Mouse (Mus musculus) MEL (cell line): ENCODE measurements at regions not wholly inside any gene's neighbourhood (a gene's known extent, or its start where the extent isn't known, plus 50 kb on each side); places are given as distances from the start of the nearest gene placed in this dataset.

Experiments used
- DNase-seq: peaks from one replicate; pipeline ENCODE4 v3.0.0; 2011; ENCODE audit warnings: low read depth, low spot score
- H3K27ac ChIP-seq: 2 replicates; pipeline ENCODE4 v1.5.1; 2012; ENCODE audit warnings: low read depth, mild to moderate bottlenecking, control low read depth, low read length, moderate library complexity; ENCODE audit not compliant: control insufficient read depth
- H3K27me3 ChIP-seq, 2 experiments: fragments of 150-350 bp in 1 of 2; sonication (generic) in 1 of 2; 2 replicates each; pipeline ENCODE4 v1.6.1; 2012; ENCODE audit warnings: low read length in 2 of 2, mild to moderate bottlenecking in 2 of 2, improper control_type of control experiment in 1 of 2, moderate library complexity in 1 of 2; ENCODE audit not compliant: insufficient read depth in 2 of 2, control insufficient read depth in 1 of 2
- H3K36me3 ChIP-seq, 2 experiments: 2 replicates each; pipeline ENCODE4 v1.6.1; 2012 to 2014; ENCODE audit warnings: low read length in 2 of 2, improper control_type of control experiment in 1 of 2, inconsistent platforms in 1 of 2, mild to moderate bottlenecking in 1 of 2; ENCODE audit not compliant: insufficient read depth in 2 of 2, control insufficient read depth in 1 of 2
- H3K4me1 ChIP-seq, 2 experiments: fragments of 150-350 bp in 1 of 2; sonication (generic) in 1 of 2; 2 replicates each; pipeline ENCODE4 v1.6.1; 2012; ENCODE audit warnings: low read length in 2 of 2, improper control_type of control experiment in 1 of 2, mild to moderate bottlenecking in 1 of 2; ENCODE audit not compliant: insufficient read depth in 2 of 2, control insufficient read depth in 1 of 2
- H3K4me3 ChIP-seq, 2 experiments: fragments of 150-350 bp in 1 of 2; sonication (generic) in 1 of 2; 2 replicates each; pipeline ENCODE4 v1.5.1; 2012; ENCODE audit warnings: low read depth in 2 of 2, low read length in 2 of 2, mild to moderate bottlenecking in 2 of 2, moderate library complexity in 2 of 2, control low read depth in 1 of 2, improper control_type of control experiment in 1 of 2; ENCODE audit not compliant: control insufficient read depth in 1 of 2, insufficient read depth in 1 of 2
- H3K79me2 ChIP-seq: 2 replicates; pipeline ENCODE4 v1.6.1; 2012; ENCODE audit warnings: mild to moderate bottlenecking, low read length, moderate library complexity; ENCODE audit not compliant: control insufficient read depth, poor library complexity, insufficient read depth
- H3K9ac ChIP-seq: 2 replicates; pipeline ENCODE4 v1.6.1; 2012; ENCODE audit warnings: low read depth, mild to moderate bottlenecking, control low read depth, low read length, moderate library complexity; ENCODE audit not compliant: control insufficient read depth, poor library complexity, severe bottlenecking
- H3K9me3 ChIP-seq: fragments of 150-350 bp; sonication (generic); replicated peaks from 2 replicates; pipeline ENCODE4 v1.6.1; 2012; ENCODE audit warnings: mild to moderate bottlenecking, low read length, improper control_type of control experiment, moderate library complexity; ENCODE audit not compliant: insufficient read depth
- BHLHE40 ChIP-seq: IDR thresholded peaks from 2 replicates; pipeline ENCODE4 v1.6.1; 2012; ENCODE audit warnings: low read depth, mild to moderate bottlenecking, inconsistent platforms, low read length, improper control_type of control experiment, borderline replicate concordance
- CHD2 ChIP-seq: IDR thresholded peaks from 2 replicates; pipeline ENCODE4 v1.6.1; 2011; ENCODE audit warnings: low read length, improper control_type of control experiment
- CTCF ChIP-seq, 3 experiments: IDR thresholded peaks in 2 of 3; conservative IDR thresholded peaks in 1 of 3; 2 replicates each; pipeline ENCODE4 v1.5.1; 2011 to 2012; ENCODE audit warnings: low read length in 3 of 3, low read depth in 2 of 3, mild to moderate bottlenecking in 2 of 3, improper control_type of control experiment in 1 of 3, inconsistent platforms in 1 of 3, mixed read lengths in 1 of 3, moderate library complexity in 1 of 3; ENCODE audit not compliant: control insufficient read depth in 1 of 3, insufficient read depth in 1 of 3, poor library complexity in 1 of 3, severe bottlenecking in 1 of 3
- E2F4 ChIP-seq: IDR thresholded peaks from 2 replicates; pipeline ENCODE4 v1.6.1; 2011; ENCODE audit warnings: low read depth, low read length, improper control_type of control experiment, borderline replicate concordance
- EP300 ChIP-seq, 2 experiments: IDR thresholded peaks; 2 replicates each; pipeline ENCODE4 v1.6.1; 2011; ENCODE audit warnings: improper control_type of control experiment in 2 of 2, low read length in 2 of 2, low read depth in 1 of 2, mild to moderate bottlenecking in 1 of 2
- ETS1 ChIP-seq: IDR thresholded peaks from 2 replicates; pipeline ENCODE4 v1.6.1; 2012; ENCODE audit warnings: low read depth, mild to moderate bottlenecking, inconsistent platforms, low read length, improper control_type of control experiment, moderate library complexity
- GATA1 ChIP-seq: IDR thresholded peaks from 2 replicates; pipeline ENCODE4 v1.6.1; 2011; ENCODE audit warnings: low read depth, low read length, improper control_type of control experiment
- HCFC1 ChIP-seq: IDR thresholded peaks from 2 replicates; pipeline ENCODE4 v1.6.1; 2012; ENCODE audit warnings: low read depth, mild to moderate bottlenecking, inconsistent platforms, low read length, improper control_type of control experiment, moderate library complexity
- JUND ChIP-seq: IDR thresholded peaks from 2 replicates; pipeline ENCODE4 v1.6.1; 2011; ENCODE audit warnings: low read depth, mild to moderate bottlenecking, improper control_type of control experiment, low read length
- KAT2A ChIP-seq: conservative IDR thresholded peaks from 2 replicates; pipeline ENCODE4 v1.6.1; 2012; ENCODE audit warnings: low read depth, low read length, improper control_type of control experiment, inconsistent platforms
- MAFK ChIP-seq: IDR thresholded peaks from 2 replicates; pipeline ENCODE4 v1.6.1; 2011; ENCODE audit warnings: low read depth, mild to moderate bottlenecking, low read length, improper control_type of control experiment, borderline replicate concordance
- MAX ChIP-seq: IDR thresholded peaks from 2 replicates; pipeline ENCODE4 v1.6.1; 2011; ENCODE audit warnings: low read length, improper control_type of control experiment
- MXI1 ChIP-seq: IDR thresholded peaks from 2 replicates; pipeline ENCODE4 v1.6.1; 2011; ENCODE audit warnings: mild to moderate bottlenecking, low read depth, low read length, improper control_type of control experiment
- MYB ChIP-seq: IDR thresholded peaks from 2 replicates; pipeline ENCODE4 v1.6.1; 2011; ENCODE audit warnings: mild to moderate bottlenecking, low read depth, low read length, improper control_type of control experiment
- NELFE ChIP-seq: IDR thresholded peaks from 2 replicates; pipeline ENCODE4 v1.6.1; 2011; ENCODE audit warnings: low read depth, low read length, improper control_type of control experiment
- NRF1 ChIP-seq: IDR thresholded peaks from 2 replicates; pipeline ENCODE4 v1.6.1; 2014; ENCODE audit warnings: low read depth, mild to moderate bottlenecking, inconsistent platforms, low read length, improper control_type of control experiment, moderate library complexity; ENCODE audit not compliant: poor library complexity, insufficient read depth, severe bottlenecking
- POLR2AphosphoS2 ChIP-seq: IDR thresholded peaks from 2 replicates; pipeline ENCODE4 v1.6.1; 2011; ENCODE audit warnings: low read length, improper control_type of control experiment
- POLR2AphosphoS5 ChIP-seq: IDR thresholded peaks from 2 replicates; pipeline ENCODE4 v1.6.1; 2012; ENCODE audit warnings: low read depth, borderline replicate concordance, mild to moderate bottlenecking, inconsistent platforms, low read length, moderate library complexity, mixed read lengths
- SIN3A ChIP-seq: IDR thresholded peaks from 2 replicates; pipeline ENCODE4 v1.6.1; 2012; ENCODE audit warnings: low read length, improper control_type of control experiment, inconsistent platforms
- TBP ChIP-seq: IDR thresholded peaks from 2 replicates; pipeline ENCODE4 v1.8.0; 2011; ENCODE audit warnings: low read depth, low read length, improper control_type of control experiment
- TCF12 ChIP-seq: IDR thresholded peaks from 2 replicates; pipeline ENCODE4 v1.6.1; 2014; ENCODE audit warnings: low read depth, mild to moderate bottlenecking, inconsistent platforms, low read length, improper control_type of control experiment, moderate library complexity
- UBTF ChIP-seq: IDR thresholded peaks from 2 replicates; pipeline ENCODE4 v1.6.1; 2012; ENCODE audit warnings: low read depth, mild to moderate bottlenecking, inconsistent platforms, low read length, improper control_type of control experiment, moderate library complexity, borderline replicate concordance; ENCODE audit not compliant: insufficient read depth
- USF2 ChIP-seq, 2 experiments: IDR thresholded peaks; 2 replicates each; pipeline ENCODE4 v1.6.1; 2011 to 2012; ENCODE audit warnings: improper control_type of control experiment in 2 of 2, low read length in 2 of 2, borderline replicate concordance in 1 of 2, inconsistent platforms in 1 of 2, low read depth in 1 of 2, mild to moderate bottlenecking in 1 of 2; ENCODE audit not compliant: insufficient read depth in 1 of 2
- ZKSCAN1 ChIP-seq: IDR thresholded peaks from 2 replicates; pipeline ENCODE4 v1.6.1; 2012; ENCODE audit warnings: low read depth, mild to moderate bottlenecking, inconsistent platforms, low read length, improper control_type of control experiment, moderate library complexity
- ZMIZ1 ChIP-seq: IDR thresholded peaks from 2 replicates; pipeline ENCODE4 v1.6.1; 2012; ENCODE audit warnings: low read depth, mild to moderate bottlenecking, inconsistent platforms, low read length, improper control_type of control experiment, moderate library complexity

- Histone ChIP-seq H3K79me2 (no peaks in the 10 kb centered on the region), H3K36me3 (no peaks in the 10 kb centered on the region), H3K27me3 (no peaks in the 10 kb centered on the region)
- no peak for TF ChIP-seq CHD2
- no peak for TF ChIP-seq POLR2AphosphoS2
- no peak for TF ChIP-seq MAFK
- TF ChIP-seq GATA1, result no peak
- TF ChIP-seq EP300 (IDR thresholded peaks at IDR 0.05; ENCODE audit: low read depth in 1 of 2, low read length in 2 of 2), result no peak
- TF ChIP-seq MYB, result no peak
- TF ChIP-seq MXI1, result no peak
- TF ChIP-seq UBTF, result no peak
- no peak for TF ChIP-seq NRF1
- TF ChIP-seq NELFE, result no peak
- TF ChIP-seq TBP, result no peak
- no peak for TF ChIP-seq ETS1
- TF ChIP-seq KAT2A, result no peak
- TF ChIP-seq POLR2AphosphoS5, result no peak
- TF ChIP-seq MAX, result no peak
- TF ChIP-seq, all 39 proteins: peak for 0
- Histone ChIP-seq H3K4me1 (no peaks in the 10 kb centered on the region), H3K4me3 (no peak overlapping the region), H3K9me3 (no peaks in the 10 kb centered on the region), H3K27ac (no peak overlapping the region), H3K9ac (no peak overlapping the region)
- no peak for DNase-seq
Observed at GRCm38 (mm10) chr16:74651244-74651643, 239.6 kb upstream of the Robo2 start.

- no peak for DNase-seq
- Histone ChIP-seq H3K9me3 (no peaks in the 10 kb centered on the region), H3K27ac (no peak overlapping the region), H3K79me2 (no peaks in the 10 kb centered on the region), H3K36me3 (no peaks in the 10 kb centered on the region), H3K4me3 (no peak overlapping the region), H3K4me1 (no peaks in the 10 kb centered on the region), H3K9ac (no peak overlapping the region), H3K27me3 (no peaks in the 10 kb centered on the region)
- TF ChIP-seq POLR2AphosphoS2, result no peak
- TF ChIP-seq CHD2, result no peak
- no peak for TF ChIP-seq NELFE
- TF ChIP-seq TCF12, result no peak
- no peak for TF ChIP-seq CTCF (IDR thresholded peaks at IDR 0.05 in 2 of 3, conservative IDR thresholded peaks at IDR 0.05 in 1 of 3; ENCODE audit: control insufficient read depth in 1 of 3, insufficient read depth in 1 of 3, low read depth in 2 of 3, low read length in 3 of 3, poor library complexity in 1 of 3, severe bottlenecking in 1 of 3)
- no peak for TF ChIP-seq EP300 (IDR thresholded peaks at IDR 0.05; ENCODE audit: low read depth in 1 of 2, low read length in 2 of 2)
- no peak for TF ChIP-seq SIN3A
- TF ChIP-seq HCFC1, result no peak
- no peak for TF ChIP-seq JUND
- no peak for TF ChIP-seq BHLHE40
- TF ChIP-seq ZMIZ1, result no peak
- TF ChIP-seq USF2 (IDR thresholded peaks at IDR 0.05; ENCODE audit: borderline replicate concordance in 1 of 2, insufficient read depth in 1 of 2, low read depth in 1 of 2, low read length in 2 of 2), result no peak
- TF ChIP-seq E2F4, result no peak
- no peak for TF ChIP-seq ZKSCAN1
- no peak for TF ChIP-seq UBTF
Observed at GRCm38 (mm10) chr16:74649207-74649606, 237.6 kb upstream of the Robo2 start.
